Mouse (Mus musculus): ENCODE results near the gene Vmn1r57.
"Not testable (repeated sequence)": the region's sequence is repeated elsewhere in the genome, so short reads cannot be mapped to it uniquely, and the experiment has no call there.

Vmn1r57 gene

GRCm38 (mm10) chr7:5218193-5218592, at the start of gene Vmn1r57:
Gene Vmn1r57 (plus strand): TSS chr7:5218493.
- DNase-seq = not testable (repeated sequence)

GRCm38 (mm10) chr7:5196647-5197046, 21.6 kb upstream of the Vmn1r57 start, which contains the start of gene Vmn1r56:
Gene Vmn1r56 (minus strand): TSS chr7:5196747.
- DNase-seq = not testable (repeated sequence)

- DNase-seq = no peak
Observed at GRCm38 (mm10) chr7:5263051-5263450, 44.8 kb downstream of the Vmn1r57 start.

All from kidney, postnatal 10 days (tissue).